Mouse (Mus musculus): ENCODE data around the gene Nr2f2. TPM values are rescaled to one million over a fixed set of nuclear protein-coding genes. Genes with fewer than 3 reads are reported as not detected.

Gene Nr2f2
- polyA plus RNA-seq, 1 experiment from 2014 or later, result 120 TPM

- DNase-seq (ENCODE audit: low spot score), result peak; percentile 100
- WGBS, result under 1% methylated on average over 97 of the region's 98 CpGs
- peak; percentile 92 for ATAC-seq (ENCODE audit: low FRiP score)
Observed at GRCm38 (mm10) chr7:70361383-70362364, 4.9 kb downstream of the Nr2f2 start.

DNA sequence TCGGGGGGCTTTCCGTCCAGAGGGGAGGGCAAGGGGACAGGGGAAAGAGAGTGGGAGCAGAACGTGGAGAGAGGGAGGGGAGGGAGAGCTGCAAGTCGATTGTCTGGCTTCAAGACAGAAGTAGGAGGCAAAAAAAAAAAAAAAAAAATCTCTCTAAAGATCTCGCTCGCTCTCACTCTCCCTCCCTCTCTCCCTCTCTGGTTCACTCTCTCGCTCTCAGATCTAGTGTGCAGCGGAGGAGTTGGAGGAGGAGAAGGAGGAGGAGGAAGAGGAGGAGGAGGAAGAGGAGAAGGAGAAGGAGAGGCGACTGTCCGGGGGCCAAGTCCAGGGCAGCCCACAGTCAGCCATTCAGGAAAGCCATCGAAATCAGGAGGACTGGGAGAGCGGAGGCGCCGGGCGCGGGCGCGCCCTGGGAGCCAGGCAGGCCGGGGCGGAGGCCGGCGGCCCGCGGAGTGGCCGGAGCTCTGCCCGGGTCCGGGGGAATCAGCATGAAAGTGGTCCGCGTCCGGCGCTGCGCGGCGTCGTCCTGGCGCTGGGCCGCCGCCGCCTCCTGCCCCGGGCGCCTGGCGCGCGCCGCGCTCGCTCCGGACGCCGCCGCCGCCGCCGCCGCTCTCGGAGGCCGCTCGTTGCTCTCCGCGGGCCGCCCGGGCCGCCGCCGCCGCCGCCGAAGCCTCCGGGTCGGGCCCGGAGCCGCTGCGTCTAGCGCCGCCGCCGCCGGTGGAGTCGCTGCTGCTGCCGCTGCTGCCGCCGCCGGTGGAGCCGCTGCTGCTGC, 5.7 kb downstream of the Nr2f2 start:
- H3K27me3 ChIP-seq (ENCODE audit: control insufficient read depth, insufficient read depth, low read length), result no peaks in the 10 kb centered on the region
- peak overlapping the region; percentile 92 for H3K4me3 ChIP-seq (ENCODE audit: low read depth, low read length)
- under 1% methylated on average over 54 of the region's 84 CpGs for WGBS
- H3K9ac ChIP-seq (ENCODE audit: low read depth, low read length), result peak overlapping the region; percentile 100
- peak overlapping the region; percentile 100 for H3K27ac ChIP-seq (ENCODE audit: low read depth, low read length)
- peaks cover 2% of the 10 kb centered on the region; the same call in 1 of the 2 replicates for H3K36me3 ChIP-seq (ENCODE audit: control insufficient read depth, insufficient read depth, low read length)
- peak overlapping the region; percentile 91 for H3K4me2 ChIP-seq (replicated peaks; ENCODE audit: low read depth, low read length)
- DNase-seq (ENCODE audit: low spot score), result peak; percentile 66
- no peaks in the 10 kb centered on the region for H3K9me3 ChIP-seq (ENCODE audit: control insufficient read depth, low read length)
- ATAC-seq (ENCODE audit: low FRiP score), result no peak
- peaks cover 3% of the 10 kb centered on the region for H3K4me1 ChIP-seq (replicated peaks; ENCODE audit: control insufficient read depth, insufficient read depth, low read length)

More at GRCm38 (mm10) chr7:70361383-70362364, 4.9 kb downstream of the Nr2f2 start:
- H3K36me3 ChIP-seq (ENCODE audit: control insufficient read depth, insufficient read depth, low read length), result peaks cover 2% of the 10 kb centered on the region; the same call in 1 of the 2 replicates
- H3K9me3 ChIP-seq (ENCODE audit: control insufficient read depth, low read length), result no peaks in the 10 kb centered on the region
- H3K27me3 ChIP-seq (ENCODE audit: control insufficient read depth, insufficient read depth, low read length), result no peaks in the 10 kb centered on the region
- peak overlapping the region; percentile 92 for H3K4me3 ChIP-seq (ENCODE audit: low read depth, low read length)
- H3K4me2 ChIP-seq (replicated peaks; ENCODE audit: low read depth, low read length), result peak overlapping the region; percentile 91
- H3K9ac ChIP-seq (ENCODE audit: low read depth, low read length), result peak overlapping the region; percentile 100
- peaks cover 3% of the 10 kb centered on the region; the same call in 1 of the 2 replicates for H3K4me1 ChIP-seq (replicated peaks; ENCODE audit: control insufficient read depth, insufficient read depth, low read length)
- H3K27ac ChIP-seq (ENCODE audit: low read depth, low read length), result peak overlapping the region; percentile 100

- H3K27me3 ChIP-seq (ENCODE audit: control insufficient read depth, insufficient read depth, low read length), result no peaks in the 10 kb centered on the region
- H3K4me3 ChIP-seq (ENCODE audit: low read depth, low read length), result peak overlapping the region; percentile 92
- DNase-seq (ENCODE audit: low spot score), result peak; percentile 70
- H3K9me3 ChIP-seq (ENCODE audit: control insufficient read depth, low read length), result no peaks in the 10 kb centered on the region
- H3K27ac ChIP-seq (ENCODE audit: low read depth, low read length), result peak overlapping the region; percentile 100
- WGBS, result under 1% methylated on average over 64 of the region's 75 CpGs
- peak overlapping the region; percentile 100 for H3K9ac ChIP-seq (ENCODE audit: low read depth, low read length)
- peak overlapping the region; percentile 91 for H3K4me2 ChIP-seq (replicated peaks; ENCODE audit: low read depth, low read length)
- H3K4me1 ChIP-seq (replicated peaks; ENCODE audit: control insufficient read depth, insufficient read depth, low read length), result peaks cover 3% of the 10 kb centered on the region
- no peak for ATAC-seq (ENCODE audit: low FRiP score)
- peaks cover 2% of the 10 kb centered on the region; the same call in 1 of the 2 replicates for H3K36me3 ChIP-seq (ENCODE audit: control insufficient read depth, insufficient read depth, low read length)
Observed at GRCm38 (mm10) chr7:70359791-70360581, 6.5 kb downstream of the Nr2f2 start.

GRCm38 (mm10) chr7:70358848-70359591, 7.5 kb downstream of the Nr2f2 start:
- Histone ChIP-seq H3K9me3 (ENCODE audit: control insufficient read depth, low read length) (no peaks in the 10 kb centered on the region), H3K27me3 (ENCODE audit: control insufficient read depth, insufficient read depth, low read length) (no peaks in the 10 kb centered on the region), H3K4me1 (replicated peaks; ENCODE audit: control insufficient read depth, insufficient read depth, low read length) (peaks cover 3% of the 10 kb centered on the region), H3K9ac (ENCODE audit: low read depth, low read length) (peak overlapping the region; percentile 100), H3K4me2 (replicated peaks; ENCODE audit: low read depth, low read length) (peak overlapping the region; percentile 91), H3K36me3 (ENCODE audit: control insufficient read depth, insufficient read depth, low read length) (peaks cover 2% of the 10 kb centered on the region; the same call in 1 of the 2 replicates), H3K27ac (ENCODE audit: low read depth, low read length) (peak overlapping the region; percentile 100), H3K4me3 (ENCODE audit: low read depth, low read length) (peak overlapping the region; percentile 92)
- DNase-seq (ENCODE audit: low spot score), result peak; percentile 69
- no peak for ATAC-seq (ENCODE audit: low FRiP score)
- under 1% methylated on average over 33 of the region's 33 CpGs for WGBS

DNA sequence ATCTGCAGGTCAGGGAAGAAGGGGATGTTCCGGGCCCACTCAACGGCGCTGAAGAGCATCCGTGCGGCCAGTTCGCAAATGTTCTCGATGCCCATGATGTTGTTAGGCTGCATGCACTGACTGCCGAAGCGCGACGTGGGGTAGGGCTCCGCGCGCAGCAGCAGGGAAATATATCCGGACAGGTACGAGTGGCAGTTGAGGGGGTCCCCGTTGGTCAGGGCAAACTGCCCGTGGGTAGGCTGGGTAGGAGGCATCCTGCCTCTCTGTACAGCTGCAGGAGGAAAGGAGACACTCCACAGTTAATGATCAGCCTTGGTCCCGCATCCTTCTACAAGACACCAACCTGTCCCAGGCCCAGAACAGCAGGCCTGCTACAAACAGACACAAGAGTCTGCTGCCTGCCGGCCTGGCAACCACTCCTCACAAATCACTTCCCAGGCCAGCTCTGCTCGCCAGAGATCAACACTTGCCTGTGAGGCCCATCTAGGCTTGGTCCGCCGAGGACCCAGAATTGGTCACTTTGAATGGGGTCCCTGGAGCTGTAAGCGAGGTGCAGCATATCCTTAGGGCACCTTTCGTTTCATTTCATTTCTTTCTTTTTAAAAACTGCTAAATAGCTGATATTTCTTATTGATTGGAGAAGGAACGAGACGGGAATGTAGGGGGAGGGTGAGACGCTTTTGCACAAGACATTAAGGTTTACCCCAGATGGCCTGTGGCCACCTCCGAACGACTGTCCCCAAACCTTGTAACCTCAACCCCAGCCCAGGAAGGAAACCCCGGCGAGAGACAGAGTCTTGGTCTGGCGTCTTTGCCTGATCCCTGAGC, 8.3 kb downstream of the Nr2f2 start:
- ATAC-seq (ENCODE audit: low FRiP score) (no peak), DNase-seq (ENCODE audit: low spot score) (peak; percentile 66)
- H3K9me3 ChIP-seq (ENCODE audit: control insufficient read depth, low read length), result no peaks in the 10 kb centered on the region
- WGBS, result under 1% methylated on average over 32 of the region's 33 CpGs
- peaks cover 2% of the 10 kb centered on the region; the same call in 1 of the 2 replicates for H3K36me3 ChIP-seq (ENCODE audit: control insufficient read depth, insufficient read depth, low read length)
- H3K4me3 ChIP-seq (ENCODE audit: low read depth, low read length), result peak overlapping the region; percentile 92
- peaks cover 3% of the 10 kb centered on the region for H3K4me1 ChIP-seq (replicated peaks; ENCODE audit: control insufficient read depth, insufficient read depth, low read length)
- peak overlapping the region; percentile 100 for H3K27ac ChIP-seq (ENCODE audit: low read depth, low read length)
- H3K9ac ChIP-seq (ENCODE audit: low read depth, low read length), result peak overlapping the region; percentile 100
- H3K27me3 ChIP-seq (ENCODE audit: control insufficient read depth, insufficient read depth, low read length), result no peaks in the 10 kb centered on the region
- peak overlapping the region; percentile 91 for H3K4me2 ChIP-seq (replicated peaks; ENCODE audit: low read depth, low read length)

- peak; percentile 56 for DNase-seq (ENCODE audit: low spot score)
- peak overlapping the region; percentile 100 for H3K27ac ChIP-seq (ENCODE audit: low read depth, low read length)
- peak overlapping the region; percentile 92 for H3K4me3 ChIP-seq (ENCODE audit: low read depth, low read length)
- peak overlapping the region; percentile 100 for H3K9ac ChIP-seq (ENCODE audit: low read depth, low read length)
- no peaks in the 10 kb centered on the region for H3K27me3 ChIP-seq (ENCODE audit: control insufficient read depth, insufficient read depth, low read length)
- H3K9me3 ChIP-seq (ENCODE audit: control insufficient read depth, low read length), result no peaks in the 10 kb centered on the region
- peaks cover 2% of the 10 kb centered on the region; the same call in 1 of the 2 replicates for H3K36me3 ChIP-seq (ENCODE audit: control insufficient read depth, insufficient read depth, low read length)
- WGBS, result 1% methylated on average over 17 of the region's 17 CpGs
- ATAC-seq (ENCODE audit: low FRiP score), result no peak
- peaks cover 3% of the 10 kb centered on the region for H3K4me1 ChIP-seq (replicated peaks; ENCODE audit: control insufficient read depth, insufficient read depth, low read length)
- H3K4me2 ChIP-seq (replicated peaks; ENCODE audit: low read depth, low read length), result peak overlapping the region; percentile 91
Observed at GRCm38 (mm10) chr7:70357516-70358019, 9.0 kb downstream of the Nr2f2 start.

Data from hindbrain, embryonic 11.5 days (tissue).